Mouse (Mus musculus) myocyte (in vitro differentiated cells): ENCODE results near the gene Riox2.

Source experiments
- CEBPB ChIP-seq: IDR thresholded peaks from 2 replicates; pipeline ENCODE4 v1.6.1; 2011; ENCODE audit warnings: mild to moderate bottlenecking, moderate library complexity; ENCODE audit not compliant: poor library complexity, insufficient read depth, severe bottlenecking
- MAX ChIP-seq: IDR thresholded peaks from one replicate; pipeline ENCODE4 v1.6.1; 2011; ENCODE audit warnings: low read depth, mild to moderate bottlenecking, control low read depth
- MYOD1 ChIP-seq, 3 experiments: IDR thresholded peaks; one replicate each; pipeline ENCODE4 v1.6.1; 2011; ENCODE audit warnings: control low read depth in 2 of 3, low read depth in 2 of 3, mild to moderate bottlenecking in 2 of 3, moderate library complexity in 1 of 3; ENCODE audit not compliant: insufficient read length in 2 of 3, control insufficient read depth in 1 of 3
- MYOG ChIP-seq, 3 experiments: IDR thresholded peaks; one replicate each; pipeline ENCODE4 v1.6.1; 2011; ENCODE audit warnings: control low read depth in 2 of 3, low read depth in 2 of 3, mild to moderate bottlenecking in 2 of 3; ENCODE audit not compliant: insufficient read length in 2 of 3, control insufficient read depth in 1 of 3, insufficient read depth in 1 of 3
- POLR2A ChIP-seq: IDR thresholded peaks from one replicate; pipeline ENCODE4 v1.6.1; 2011; ENCODE audit warnings: low read depth, mild to moderate bottlenecking, control low read depth, moderate library complexity; ENCODE audit not compliant: insufficient read length
- POLR2AphosphoS2 ChIP-seq: IDR thresholded peaks from one replicate; pipeline ENCODE4 v1.6.1; 2011; ENCODE audit warnings: low read depth, control low read depth; ENCODE audit not compliant: insufficient read length
- REST ChIP-seq: IDR thresholded peaks from one replicate; pipeline ENCODE4 v1.6.1; 2011; ENCODE audit warnings: mild to moderate bottlenecking, control low read depth, moderate library complexity; ENCODE audit not compliant: insufficient read depth, insufficient read length
- TCF3 ChIP-seq: IDR thresholded peaks from one replicate; pipeline ENCODE4 v1.6.1; 2011; ENCODE audit warnings: low read depth, control low read depth; ENCODE audit not compliant: insufficient read length
- USF1 ChIP-seq: IDR thresholded peaks from one replicate; pipeline ENCODE4 v1.6.1; 2011; ENCODE audit warnings: low read depth, mild to moderate bottlenecking, control low read depth, moderate library complexity

DNA sequence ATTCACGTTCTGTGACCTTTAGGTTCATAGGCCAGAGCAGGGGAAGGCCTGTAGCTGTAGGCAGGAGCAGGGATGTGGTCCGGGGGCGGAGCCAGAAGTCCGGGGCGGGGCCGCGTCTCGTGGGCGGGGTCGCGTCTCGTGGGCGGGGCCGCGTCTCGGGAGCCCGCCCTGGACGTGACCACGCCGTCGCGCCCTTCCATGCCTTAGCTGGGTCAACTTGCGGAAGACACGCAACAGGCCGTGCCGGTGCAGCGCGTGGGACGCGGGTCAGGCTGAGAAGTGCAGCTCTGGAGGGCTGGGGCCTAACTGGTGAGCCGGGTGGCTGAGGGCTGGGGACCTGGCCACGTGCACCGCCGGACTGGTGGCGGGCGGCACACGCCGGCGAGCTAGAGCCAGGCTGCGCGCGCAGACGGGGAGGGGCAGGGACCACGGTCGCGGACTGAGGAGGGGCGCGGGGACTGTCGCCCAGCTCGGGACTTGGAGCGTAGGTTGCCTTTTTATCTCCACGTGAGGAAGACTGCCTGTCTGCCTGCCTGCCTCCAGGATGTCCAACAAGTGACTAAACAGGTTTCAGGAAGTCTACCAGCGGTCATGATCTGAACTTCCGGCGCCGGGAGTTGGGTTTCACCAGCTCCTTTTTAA lies at the start of gene Riox2:
- TF ChIP-seq POLR2AphosphoS2: peak; percentile 89
- TF ChIP-seq POLR2A: peak; percentile 93
- TF ChIP-seq MAX: no peak
- TF ChIP-seq MYOD1 (IDR thresholded peaks at IDR 0.05; ENCODE audit: control insufficient read depth in 1 of 3, insufficient read length in 2 of 3, low read depth in 2 of 3): no peak
- no peak for TF ChIP-seq CEBPB
- no peak for TF ChIP-seq USF1
- peak; percentile 34 for TF ChIP-seq REST
- TF ChIP-seq MYOG (IDR thresholded peaks at IDR 0.05; ENCODE audit: control insufficient read depth in 1 of 3, insufficient read depth in 1 of 3, insufficient read length in 2 of 3, low read depth in 2 of 3): peak in 1 of 3 experiments; percentile 41
- TF ChIP-seq TCF3: no peak
